Mouse (Mus musculus) forebrain, postnatal 0 days (tissue): ENCODE data around the gene Tomm20. TPM values are rescaled to one million over a fixed set of nuclear protein-coding genes. Genes with fewer than 3 reads are reported as not detected.
A peak's percentile ranks its signal among the peaks of the same experiment; 100 is the strongest.

Source experiments
- ATAC-seq: fragments of 200-750 bp; cut with Nextera tagmentation; 2 replicates; pipeline ENCODE4 v1.8.0; 2017; ENCODE audit warnings: mild to moderate bottlenecking, moderate library complexity
- DNase-seq: peaks from one replicate; pipeline ENCODE4 v3.0.0-alpha.2; 2015
- H3K27ac ChIP-seq: fragments of 300-500 bp; sonication (generic); 2 replicates; pipeline ENCODE4 v1.5.1; 2014; ENCODE audit warnings: low read depth, mild to moderate bottlenecking, antibody characterized with exemption, low read length, moderate library complexity, mixed read lengths
- H3K27me3 ChIP-seq: fragments of 300-500 bp; sonication (generic); 2 replicates; pipeline ENCODE4 v1.6.1; 2014; ENCODE audit warnings: mild to moderate bottlenecking, low read length, mixed read lengths; ENCODE audit not compliant: insufficient read depth
- H3K36me3 ChIP-seq: fragments of 300-500 bp; sonication (generic); 2 replicates; pipeline ENCODE4 v1.6.1; 2014; ENCODE audit warnings: mild to moderate bottlenecking, moderate library complexity; ENCODE audit not compliant: insufficient read depth
- H3K4me1 ChIP-seq: fragments of 300-500 bp; sonication (generic); 2 replicates; pipeline ENCODE4 v1.6.1; 2014; ENCODE audit warnings: antibody characterized with exemption; ENCODE audit not compliant: insufficient read depth
- H3K4me2 ChIP-seq: fragments of 300-500 bp; sonication (generic); 2 replicates; pipeline ENCODE4 v1.6.1; 2014; ENCODE audit warnings: low read depth, mild to moderate bottlenecking, moderate library complexity
- H3K4me3 ChIP-seq: fragments of 300-500 bp; sonication (generic); 2 replicates; pipeline ENCODE4 v1.5.1; 2014; ENCODE audit warnings: low read depth, low read length, mixed read lengths
- H3K9ac ChIP-seq: fragments of 300-500 bp; sonication (generic); 2 replicates; pipeline ENCODE4 v1.6.1; 2014; ENCODE audit warnings: mild to moderate bottlenecking
- H3K9me3 ChIP-seq: fragments of 300-500 bp; sonication (generic); 2 replicates; pipeline ENCODE4 v1.6.1; 2016; ENCODE audit warnings: low read length
- CTCF ChIP-seq: sonication (generic); IDR thresholded peaks from 2 replicates; pipeline ENCODE4 v1.5.1; 2016; ENCODE audit warnings: antibody characterized with exemption, control low read depth, low read depth
- WGBS: fragments of 180-500 bp; shearing (Covaris S2); extraction: QIAGEN DNeasy Blood & Tissue Kit; methylation state at CpG from one replicate; pipeline ENCODE4 v1.1.7; 2014; 5-methylcytosine and 5-hydroxymethylcytosine counted together
- polyA plus RNA-seq: library from polyadenylated mRNA; unstranded; fragments of >200 nt; fragmentation: Nextera tagmentation; extraction: Ambion mirVana; gene quantifications from 2 replicates; pipeline ENCODE4 v1.2.1, GENCODE M21; 2015
- total RNA-seq: library from RNA; depleted of rRNA; stranded (reverse); fragments of >200 nt; gene quantifications from 2 replicates; pipeline ENCODE4 v1.2.3, GENCODE M21; 2014

Tomm20 gene
- total and polyA plus RNA-seq, 2 experiments from 2014 or later, result 195 to 228 TPM

DNA sequence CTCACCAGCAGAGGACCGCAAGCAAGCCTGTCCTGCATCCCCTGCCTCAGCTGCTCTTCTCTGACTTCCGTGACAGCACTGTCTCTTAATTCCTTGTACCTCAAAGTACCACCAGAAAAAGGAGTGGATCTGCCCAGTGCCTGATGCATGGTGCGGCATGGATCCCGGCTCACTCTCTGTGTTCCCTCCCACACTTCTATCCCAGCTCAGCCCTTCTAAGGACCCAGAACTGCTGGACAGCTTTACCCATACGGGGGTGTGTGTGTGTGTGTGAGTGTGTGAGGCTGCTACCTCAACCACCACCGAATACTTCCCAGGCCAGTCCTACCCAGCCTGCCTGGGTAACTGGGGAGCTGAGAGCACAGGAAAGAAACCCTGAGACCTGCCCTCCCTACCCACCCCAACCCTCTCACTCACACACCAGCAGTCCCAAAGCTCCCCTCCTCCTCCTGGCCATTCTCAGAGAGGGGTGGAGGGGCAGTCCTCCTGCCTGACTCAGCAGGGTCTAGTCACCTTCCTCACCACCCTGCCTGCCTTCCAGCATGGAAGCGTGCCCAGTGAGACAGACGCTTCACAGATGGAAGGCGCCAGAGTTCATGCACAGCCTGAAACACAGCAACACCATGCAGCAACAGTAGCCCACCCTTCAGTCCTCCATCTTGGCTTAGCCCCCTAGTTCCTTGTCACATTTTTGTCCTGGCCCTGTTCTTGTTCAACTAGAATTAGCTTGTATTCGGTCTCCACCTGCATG lies 16.7 kb downstream of the Tomm20 start:
- ATAC-seq (no peak), DNase-seq (no peak)
- TF ChIP-seq CTCF, result no peak
- Histone ChIP-seq H3K27me3 (no peaks in the 10 kb centered on the region), H3K9ac (no peak overlapping the region), H3K9me3 (no peaks in the 10 kb centered on the region), H3K4me3 (no peak overlapping the region), H3K4me2 (no peak overlapping the region), H3K36me3 (peaks cover 27% of the 10 kb centered on the region), H3K4me1 (no peaks in the 10 kb centered on the region), H3K27ac (no peak overlapping the region)
- WGBS, result 91% methylated on average over 10 of the region's 10 CpGs

DNA sequence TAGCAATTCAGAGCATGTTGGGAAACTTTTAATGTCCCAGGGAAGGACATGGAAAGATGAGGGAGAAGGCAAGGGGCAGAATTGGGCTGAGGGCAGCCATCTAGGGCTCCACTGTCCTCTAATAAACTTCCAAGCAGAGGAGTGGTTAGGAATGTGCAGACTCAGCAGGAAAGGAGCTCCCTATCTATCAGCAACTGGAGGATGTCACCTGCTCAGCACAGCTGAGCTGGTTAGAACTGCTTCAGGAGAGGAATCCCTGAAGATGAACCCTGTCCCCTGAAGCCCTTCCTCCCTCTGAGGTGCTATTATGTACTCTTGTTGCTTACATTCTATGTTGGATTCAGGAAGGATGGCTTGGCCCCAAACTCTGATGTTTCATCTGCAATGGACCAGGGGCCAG lies 17.6 kb downstream of the Tomm20 start:
- Histone ChIP-seq H3K4me1 (no peaks in the 10 kb centered on the region), H3K36me3 (peaks cover 18% of the 10 kb centered on the region), H3K9me3 (no peaks in the 10 kb centered on the region), H3K27me3 (no peaks in the 10 kb centered on the region), H3K4me2 (no peak overlapping the region), H3K4me3 (no peak overlapping the region), H3K9ac (no peak overlapping the region), H3K27ac (no peak overlapping the region)
- no peak for ATAC-seq
- TF ChIP-seq CTCF, result no peak
- DNase-seq, result no peak

DNA sequence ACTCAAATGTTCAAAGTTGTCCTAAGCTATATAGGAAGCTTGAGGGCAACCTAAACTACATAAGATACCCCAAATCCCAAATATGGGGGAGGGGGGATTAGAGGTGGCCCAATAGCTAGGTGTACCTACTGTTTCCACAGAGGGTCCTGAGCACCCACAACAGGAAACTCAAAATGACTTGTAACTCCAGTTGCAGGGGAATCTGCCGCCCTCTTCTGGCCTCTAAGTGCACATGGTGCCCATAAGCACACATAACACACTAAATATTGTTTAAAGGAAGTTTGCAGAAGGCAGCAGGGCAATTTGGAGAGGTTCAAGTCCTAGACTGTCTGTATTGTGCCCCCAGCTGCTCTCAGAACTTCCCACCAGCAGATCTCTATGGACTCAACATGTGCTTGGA lies 18.6 kb downstream of the Tomm20 start:
- H3K27me3 ChIP-seq, result no peaks in the 10 kb centered on the region
- no peak overlapping the region for H3K9ac ChIP-seq
- ATAC-seq (no peak), DNase-seq (peak; percentile 43)
- TF ChIP-seq CTCF, result peak; percentile 67
- H3K9me3 ChIP-seq, result no peaks in the 10 kb centered on the region
- H3K4me1 ChIP-seq, result no peaks in the 10 kb centered on the region
- no peak overlapping the region for H3K4me2 ChIP-seq
- no peak overlapping the region for H3K27ac ChIP-seq
- H3K36me3 ChIP-seq, result peaks cover 9% of the 10 kb centered on the region; the same call in 1 of the 2 replicates
- H3K4me3 ChIP-seq, result no peak overlapping the region
- WGBS, result 61% methylated on average over 1 of the region's 1 CpGs

DNA sequence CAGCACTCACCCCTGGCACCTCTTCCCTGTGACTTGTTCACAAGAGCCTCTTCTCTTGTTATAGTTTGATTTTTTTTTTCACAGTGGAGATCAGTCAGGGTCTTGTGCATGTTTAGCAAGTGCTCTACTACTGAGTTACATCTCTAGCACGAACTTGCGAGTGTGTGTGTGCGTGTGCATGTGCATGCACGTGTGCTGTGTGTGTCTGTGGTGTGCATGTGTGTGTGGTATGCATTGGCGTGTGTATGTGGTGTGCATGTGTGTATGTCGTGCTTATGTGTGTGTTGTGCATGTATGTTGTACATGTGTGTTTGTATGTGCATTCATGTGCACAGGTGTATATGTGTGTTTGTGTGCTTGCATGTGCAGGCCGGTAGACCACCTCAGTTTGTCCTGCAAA lies 22.7 kb downstream of the Tomm20 start:
- TF ChIP-seq CTCF, result no peak
- H3K9ac ChIP-seq, result no peak overlapping the region
- DNase-seq (no peak), ATAC-seq (no peak)
- no peak overlapping the region for H3K4me2 ChIP-seq
- no peaks in the 10 kb centered on the region for H3K27me3 ChIP-seq
- H3K27ac ChIP-seq, result no peak overlapping the region
- no peaks in the 10 kb centered on the region for H3K4me1 ChIP-seq
- no peaks in the 10 kb centered on the region for H3K9me3 ChIP-seq
- no peak overlapping the region for H3K4me3 ChIP-seq
- H3K36me3 ChIP-seq, result no peaks in the 10 kb centered on the region
- 95% methylated on average over 7 of the region's 7 CpGs for WGBS

DNA sequence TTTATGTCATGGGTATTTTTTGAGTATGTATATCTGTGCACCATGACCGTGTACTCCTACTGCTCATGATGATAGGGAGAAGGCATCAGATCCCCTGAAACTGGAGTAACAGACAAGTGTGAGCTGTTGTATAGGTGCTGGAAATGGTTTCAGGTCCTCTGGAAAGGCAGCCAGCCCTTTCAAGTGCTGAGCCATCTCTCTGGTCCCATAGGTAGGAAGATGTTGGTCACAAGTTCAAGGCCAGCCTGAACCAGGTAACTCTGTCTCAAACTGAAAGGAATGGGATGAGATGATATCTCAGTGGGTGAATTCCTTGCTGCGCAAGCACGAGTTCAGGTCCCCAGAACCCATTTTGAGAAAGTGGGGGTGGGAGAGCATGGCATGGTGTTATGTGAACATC lies 24.2 kb downstream of the Tomm20 start:
- H3K4me2 ChIP-seq, result no peak overlapping the region
- TF ChIP-seq CTCF, result no peak
- no peaks in the 10 kb centered on the region for H3K4me1 ChIP-seq
- no peak overlapping the region for H3K27ac ChIP-seq
- no peak overlapping the region for H3K4me3 ChIP-seq
- H3K9ac ChIP-seq, result no peak overlapping the region
- no peaks in the 10 kb centered on the region for H3K9me3 ChIP-seq
- DNase-seq (no peak), ATAC-seq (no peak)
- no peaks in the 10 kb centered on the region for H3K27me3 ChIP-seq
- no peaks in the 10 kb centered on the region for H3K36me3 ChIP-seq
- WGBS, result 88% methylated on average over 3 of the region's 3 CpGs

DNA sequence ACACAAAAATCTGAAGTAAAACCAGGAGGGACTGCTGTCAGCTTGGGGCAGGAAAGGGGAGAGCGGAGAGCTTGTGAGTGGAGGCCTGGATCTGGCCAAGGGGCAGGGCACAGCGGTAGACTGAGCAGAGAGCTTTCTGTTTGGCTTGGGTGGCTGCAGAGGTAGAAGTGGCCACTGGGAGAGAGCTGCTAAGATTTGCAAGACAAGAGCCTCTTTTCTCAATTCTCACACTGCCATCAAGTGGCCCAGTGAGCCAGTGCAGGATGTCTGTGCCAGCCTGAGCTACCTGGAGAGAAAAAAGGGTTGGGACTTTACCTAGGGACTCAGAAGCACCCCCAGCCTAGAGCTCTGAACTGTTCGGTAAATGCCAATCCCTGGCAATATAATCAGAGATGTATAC lies 24.8 kb downstream of the Tomm20 start:
- no peaks in the 10 kb centered on the region for H3K36me3 ChIP-seq
- WGBS, result 23% methylated on average over 3 of the region's 3 CpGs
- no peak overlapping the region for H3K4me2 ChIP-seq
- no peaks in the 10 kb centered on the region for H3K27me3 ChIP-seq
- no peaks in the 10 kb centered on the region for H3K4me1 ChIP-seq
- H3K9ac ChIP-seq, result no peak overlapping the region
- ATAC-seq (peak; percentile 95), DNase-seq (peak; percentile 87)
- no peak overlapping the region for H3K4me3 ChIP-seq
- TF ChIP-seq CTCF, result peak; percentile 97
- H3K27ac ChIP-seq, result 0 out of 2 replicates have a peak overlapping the region, but pooled peaks have one; percentile 54
- no peaks in the 10 kb centered on the region for H3K9me3 ChIP-seq

DNA sequence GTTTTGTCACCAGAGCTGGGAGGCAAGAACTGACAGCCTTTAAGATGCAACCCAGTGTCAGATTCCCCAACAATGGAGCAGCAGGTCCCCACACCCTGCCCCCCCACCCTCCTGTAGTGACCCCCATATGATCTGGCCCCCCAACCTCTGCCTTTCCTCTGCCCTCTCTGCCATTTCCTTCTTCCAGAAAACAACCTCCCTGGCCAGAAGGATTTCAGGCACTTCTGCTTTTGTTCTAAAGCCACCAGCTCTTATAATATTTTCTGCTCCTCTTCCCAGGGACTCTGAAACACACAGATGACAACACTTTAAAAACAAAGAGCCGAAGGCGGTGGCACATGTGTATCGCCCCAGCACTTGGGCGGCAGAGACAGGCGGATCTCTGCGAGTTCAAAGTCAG lies 25.3 kb downstream of the Tomm20 start:
- Histone ChIP-seq H3K4me1 (no peaks in the 10 kb centered on the region), H3K9me3 (no peaks in the 10 kb centered on the region), H3K27ac (0 out of 2 replicates have a peak overlapping the region, but pooled peaks have one; percentile 54), H3K9ac (no peak overlapping the region), H3K27me3 (no peaks in the 10 kb centered on the region), H3K4me2 (no peak overlapping the region), H3K36me3 (no peaks in the 10 kb centered on the region), H3K4me3 (no peak overlapping the region)
- ATAC-seq (no peak), DNase-seq (no peak)
- WGBS, result 82% methylated on average over 6 of the region's 6 CpGs
- no peak for TF ChIP-seq CTCF
